Mouse (Mus musculus) kidney, postnatal 36 days (tissue): ENCODE measurements around the gene Ppp1r9a.

Experiments
- DNase-seq, 2 experiments: peaks; one replicate each; pipeline ENCODE4 v3.0.0; 2021 to 2022; ENCODE audit warnings: mixed read lengths in 2 of 2

Ppp1r9a gene

GRCm38 (mm10) chr6:5167051-5167677 lies 264.4 kb downstream of the Ppp1r9a start:
- DNase-seq = peak in 1 of 2 experiments; percentile 9

GRCm38 (mm10) chr6:5168158-5168557 lies 265.4 kb downstream of the Ppp1r9a start:
- DNase-seq = no peak

DNA sequence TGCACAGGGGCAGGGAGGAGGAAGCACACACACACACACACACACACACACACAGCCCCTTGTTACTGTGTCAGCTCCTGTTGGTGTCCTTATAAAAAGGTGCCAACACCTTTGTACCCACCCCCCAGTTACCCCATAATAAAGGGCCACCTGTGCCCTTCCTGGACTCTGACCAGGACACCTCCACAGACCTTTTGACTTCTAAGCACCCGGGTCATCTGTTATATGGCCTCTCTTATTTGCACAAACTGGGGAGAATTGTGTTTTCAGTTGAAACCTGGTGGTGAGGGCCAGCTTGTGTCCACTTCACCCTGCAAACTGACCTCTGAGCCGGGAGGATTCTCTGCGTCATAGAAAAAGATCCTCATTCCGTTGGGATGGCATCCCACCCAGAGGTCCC lies 268.7 kb downstream of the Ppp1r9a start:
- no peak for DNase-seq

GRCm38 (mm10) chr6:5172571-5172970 lies 269.9 kb downstream of the Ppp1r9a start:
- no peak for DNase-seq

GRCm38 (mm10) chr6:5174179-5174812 lies 271.6 kb downstream of the Ppp1r9a start:
- no peak for DNase-seq

DNA sequence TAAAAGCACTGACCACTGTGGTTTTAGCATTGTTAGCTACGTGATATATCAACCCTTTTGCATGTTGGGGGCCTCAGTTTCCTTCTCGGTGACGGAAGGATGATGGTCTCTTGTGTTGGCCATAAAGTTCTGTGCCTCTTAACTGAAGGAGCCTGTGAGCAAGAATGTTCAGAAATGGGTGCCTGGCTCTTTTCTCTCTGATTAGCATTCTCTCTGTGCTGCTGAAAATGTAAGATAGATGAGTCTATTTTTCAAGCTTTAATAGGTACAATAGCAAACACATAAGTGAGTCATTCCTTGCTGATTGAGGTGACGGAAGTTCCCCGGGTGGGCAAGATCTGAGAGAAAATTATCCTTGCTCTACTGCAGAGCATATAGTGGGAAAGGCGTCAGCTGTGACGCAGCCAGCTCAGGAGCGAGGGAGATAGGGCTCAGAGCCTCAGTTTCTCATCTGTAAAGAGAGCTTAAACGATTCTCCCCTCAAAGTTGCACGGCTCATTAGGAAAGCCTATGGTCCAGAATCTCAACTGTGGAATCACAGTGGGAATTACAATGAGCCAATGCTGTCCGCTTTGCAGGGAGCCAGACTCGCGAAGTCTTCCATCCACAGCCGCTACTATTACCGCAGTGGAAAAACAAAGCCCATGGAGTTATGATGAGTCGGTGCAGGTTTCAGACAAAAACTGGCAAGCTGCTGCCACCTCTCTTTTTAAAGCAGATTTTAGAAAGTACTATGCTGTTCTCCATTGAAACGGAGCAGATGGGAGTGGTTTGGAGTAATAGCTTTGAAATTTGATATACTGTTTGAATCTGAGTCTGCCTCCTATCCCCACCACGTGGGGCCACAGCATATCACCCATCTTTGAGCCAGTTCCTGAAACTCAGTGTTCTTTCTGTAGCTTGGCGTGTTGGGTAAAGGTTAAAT lies 275.5 kb downstream of the Ppp1r9a start:
- no peak for DNase-seq

DNA sequence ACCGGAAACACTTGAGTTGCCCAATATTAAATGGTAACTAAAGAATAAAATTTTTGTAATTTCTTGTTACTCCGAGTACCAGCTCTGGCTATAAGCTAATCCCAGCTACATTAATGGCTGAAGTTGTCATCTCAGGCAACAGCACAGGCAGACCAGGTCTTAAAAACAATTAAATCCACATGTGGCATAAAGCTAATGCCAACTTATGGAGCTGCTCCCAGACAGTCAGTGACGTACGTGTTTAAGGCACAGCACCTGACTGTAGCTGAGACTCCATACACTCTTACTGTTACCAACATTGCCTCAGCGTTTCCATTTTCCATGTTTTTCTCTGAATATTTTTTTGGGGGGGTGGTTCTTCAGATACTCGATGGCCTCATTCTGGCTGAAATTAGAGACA lies 276.5 kb downstream of the Ppp1r9a start:
- no peak for DNase-seq

- no peak for DNase-seq
Observed at GRCm38 (mm10) chr6:5180645-5181044, 277.9 kb downstream of the Ppp1r9a start.

GRCm38 (mm10) chr6:5186229-5186950 lies 283.7 kb downstream of the Ppp1r9a start:
- DNase-seq = no peak

DNA sequence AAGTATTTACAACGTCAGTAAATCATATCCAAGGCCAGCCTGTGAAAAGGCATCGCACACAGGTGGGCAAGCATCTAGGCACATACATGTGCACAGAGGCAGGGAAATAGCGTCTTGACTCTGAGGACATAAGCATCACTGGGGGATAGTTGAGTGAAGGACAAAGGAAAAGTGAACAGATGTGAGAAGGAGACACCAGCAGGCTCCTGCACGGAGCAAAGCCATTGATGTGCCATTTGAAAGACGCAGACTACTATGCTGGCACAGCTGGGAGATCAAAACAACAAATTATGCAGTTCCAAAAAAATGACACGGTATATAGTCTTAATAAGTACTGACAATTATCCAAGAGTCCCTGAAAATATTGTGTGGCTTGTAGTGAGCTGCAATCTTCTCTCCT lies 284.9 kb downstream of the Ppp1r9a start:
- DNase-seq = no peak

GRCm38 (mm10) chr6:5188036-5188435 lies 285.3 kb downstream of the Ppp1r9a start:
- no peak for DNase-seq

- no peak for DNase-seq
Observed at GRCm38 (mm10) chr6:5188938-5189337, 286.2 kb downstream of the Ppp1r9a start.

GRCm38 (mm10) chr6:5189507-5189906 lies 286.8 kb downstream of the Ppp1r9a start:
- peak; percentile 8 to 38 for DNase-seq

GRCm38 (mm10) chr6:5190761-5191160 lies 288.0 kb downstream of the Ppp1r9a start:
- DNase-seq = no peak

GRCm38 (mm10) chr6:5193693-5194092 lies 291.0 kb downstream of the Ppp1r9a start, which contains the start of gene Pon1:
Gene Pon1, minus strand, starts transcription at chr6:5193946.
- no peak for DNase-seq

- no peak for DNase-seq
Observed at GRCm38 (mm10) chr6:5198590-5198989, 295.9 kb downstream of the Ppp1r9a start.

DNA sequence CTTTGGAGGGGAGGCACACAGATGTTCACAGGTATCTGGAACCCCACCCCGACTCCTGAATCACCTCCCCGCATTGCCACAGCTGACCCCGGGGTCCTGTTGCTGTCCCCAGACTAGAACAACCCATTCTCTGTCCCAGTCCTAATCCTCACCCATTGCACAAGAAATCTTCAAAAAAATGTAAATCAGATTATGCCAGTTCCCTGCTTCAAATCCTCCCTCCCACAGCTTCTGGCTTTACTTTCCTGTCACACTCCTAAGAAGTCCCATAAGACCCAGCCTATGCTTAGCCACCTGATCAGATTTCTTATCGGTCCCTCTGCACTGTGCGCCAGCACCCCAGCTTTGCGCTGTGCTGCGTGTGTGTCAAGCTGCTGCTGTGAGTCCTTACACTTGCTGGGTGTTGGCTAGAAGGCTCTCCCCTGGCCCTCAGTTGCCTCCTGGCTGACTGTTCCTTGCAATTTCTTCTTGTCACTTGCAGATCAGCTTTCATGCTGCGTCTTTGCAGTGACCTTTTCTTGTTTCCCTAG lies 296.7 kb downstream of the Ppp1r9a start:
- no peak for DNase-seq

- DNase-seq = no peak
Observed at GRCm38 (mm10) chr6:5199916-5200315, 297.2 kb downstream of the Ppp1r9a start.

DNA sequence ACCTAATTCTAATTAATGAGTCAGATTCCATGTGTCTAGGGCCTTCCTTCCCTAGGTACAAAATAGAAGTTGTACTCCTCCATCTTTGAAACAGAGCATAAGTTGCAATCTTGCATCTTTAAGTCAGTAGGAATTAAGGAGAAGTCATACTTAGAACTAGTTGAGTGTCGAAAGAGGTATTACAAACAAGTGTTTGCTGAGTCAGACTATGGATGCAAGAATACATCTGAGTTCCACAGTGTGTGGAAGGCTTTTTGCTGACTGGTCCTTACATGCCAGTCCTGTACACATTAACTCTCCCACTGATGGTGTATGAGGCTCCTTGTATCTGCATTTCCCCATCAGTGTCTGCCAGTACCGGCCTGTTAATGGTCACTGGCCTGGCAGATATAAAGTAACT lies 305.1 kb downstream of the Ppp1r9a start:
- DNase-seq = no peak
